Mouse (Mus musculus) ES-E14 (cell line): ENCODE measurements around the gene Slc45a1. TPM values are rescaled to one million over a fixed set of nuclear protein-coding genes. Genes with fewer than 3 reads are reported as not detected.

ENCODE experiments used
- DNase-seq: peaks from one replicate; pipeline ENCODE4 v3.0.0-alpha.2; 2013; ENCODE audit warnings: low read depth, low spot score
- H3K27ac ChIP-seq: 2 replicates; pipeline ENCODE4 v1.5.1; 2012; ENCODE audit warnings: low read depth, mild to moderate bottlenecking, low read length, moderate library complexity, mixed read lengths; ENCODE audit not compliant: poor library complexity, insufficient read depth, severe bottlenecking
- H3K36me3 ChIP-seq: 2 replicates; pipeline ENCODE4 v1.6.1; 2012; ENCODE audit warnings: mild to moderate bottlenecking, low read length, moderate library complexity, mixed read lengths; ENCODE audit not compliant: control insufficient read depth, poor library complexity, insufficient read depth, severe bottlenecking
- H3K4me1 ChIP-seq, 2 experiments: fragments of 150-350 bp in 1 of 2; sonication (generic) in 1 of 2; 2 replicates each; pipeline ENCODE4 v1.6.1; 2012; ENCODE audit warnings: low read length in 2 of 2, mild to moderate bottlenecking in 1 of 2, mixed read lengths in 1 of 2; ENCODE audit not compliant: control insufficient read depth in 2 of 2, insufficient read depth in 2 of 2, poor library complexity in 1 of 2
- H3K4me3 ChIP-seq, 2 experiments: fragments of 150-350 bp in 1 of 2; sonication (generic) in 1 of 2; 2 replicates each; pipeline ENCODE4 v1.5.1; 2012; ENCODE audit warnings: low read length in 2 of 2, low read depth in 1 of 2, mild to moderate bottlenecking in 1 of 2, mixed read lengths in 1 of 2; ENCODE audit not compliant: insufficient read depth in 1 of 2, poor library complexity in 1 of 2, severe bottlenecking in 1 of 2
- H3K9ac ChIP-seq: 2 replicates; pipeline ENCODE4 v1.6.1; 2012; ENCODE audit warnings: low read depth, mild to moderate bottlenecking, low read length, mixed read lengths; ENCODE audit not compliant: poor library complexity, insufficient read depth, severe bottlenecking
- H3K9me3 ChIP-seq: fragments of 150-350 bp; sonication (generic); 2 replicates; pipeline ENCODE4 v1.6.1; 2012; ENCODE audit warnings: low read depth, mild to moderate bottlenecking, low read length; ENCODE audit not compliant: control insufficient read depth, insufficient read depth
- CHD2 ChIP-seq: IDR thresholded peaks from 2 replicates; pipeline ENCODE4 v1.6.1; 2014; ENCODE audit warnings: mild to moderate bottlenecking, low read depth, low read length, inconsistent platforms
- HCFC1 ChIP-seq: IDR thresholded peaks from 2 replicates; pipeline ENCODE4 v1.6.1; 2012; ENCODE audit warnings: low read length, inconsistent platforms, borderline replicate concordance; ENCODE audit not compliant: insufficient read depth
- MAFK ChIP-seq: IDR thresholded peaks from 2 replicates; pipeline ENCODE4 v1.6.1; 2014; ENCODE audit warnings: mild to moderate bottlenecking, low read depth, low read length, inconsistent platforms; ENCODE audit not compliant: insufficient read depth
- ZC3H11A ChIP-seq: IDR thresholded peaks from 2 replicates; pipeline ENCODE4 v1.6.1; 2012; ENCODE audit warnings: low read depth, mild to moderate bottlenecking, inconsistent platforms, low read length, borderline replicate concordance
- ZNF384 ChIP-seq: IDR thresholded peaks from 2 replicates; pipeline ENCODE4 v1.6.1; 2012; ENCODE audit warnings: low read depth, low read length, inconsistent platforms
- in situ Hi-C, 2 experiments: fragments of 600-800 bp; cut with MboI; formaldehyde crosslinking; loops; one replicate each; pipeline ENCODE4 v1.15.1; 2025; ENCODE audit warnings: low sequenced_read_pairs in 2 of 2, inconsistent platforms in 1 of 2; ENCODE audit not compliant: unreplicated experiment in 2 of 2
- total RNA-seq: library from RNA; depleted of rRNA; stranded (reverse); fragments of 300-350 nt; gene quantifications from 2 replicates; pipeline ENCODE4 v1.2.3, GENCODE M21; 2012

Gene Slc45a1
- total RNA-seq, 1 experiment, result 0.98 TPM

- DNase-seq, result peak; percentile 59
- no peaks in the 10 kb centered on the region for H3K36me3 ChIP-seq
- 0 out of 2 replicates have a peak, but pooled peaks have one; percentile 22 for TF ChIP-seq ZC3H11A
- no peak for TF ChIP-seq MAFK
- no peak for TF ChIP-seq HCFC1
- TF ChIP-seq CHD2, result no peak
- TF ChIP-seq ZNF384, result no peak
- no peaks in the 10 kb centered on the region for H3K9me3 ChIP-seq
- H3K4me1 ChIP-seq, result no peaks in the 10 kb centered on the region
- in situ Hi-C loops, result no loop called here
- no peak overlapping the region for H3K9ac ChIP-seq
- no peak overlapping the region for H3K4me3 ChIP-seq
- H3K27ac ChIP-seq, result no peak overlapping the region
Observed at GRCm38 (mm10) chr4:150625951-150626732, 25.8 kb downstream of the Slc45a1 start.

DNA sequence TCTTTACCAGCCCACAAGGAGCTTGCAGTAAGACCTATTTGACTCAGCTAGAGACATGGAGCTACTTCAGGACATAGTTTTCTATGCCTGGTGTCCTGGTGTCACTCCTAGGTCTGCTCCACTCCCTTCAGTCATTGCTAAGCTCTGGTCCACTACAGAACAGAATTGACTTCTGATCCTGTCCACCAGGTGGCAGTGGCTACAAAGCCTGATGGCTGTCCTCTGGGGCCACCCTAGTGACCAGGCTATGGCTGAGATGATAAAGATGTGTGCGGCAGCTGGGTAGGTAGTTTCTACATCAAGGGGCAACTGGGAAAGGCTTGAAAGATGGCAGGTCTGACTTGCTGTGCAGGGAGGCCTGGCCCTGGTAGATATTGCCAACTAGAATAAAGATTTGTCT lies 26.5 kb downstream of the Slc45a1 start:
- H3K9me3 ChIP-seq, result no peaks in the 10 kb centered on the region
- DNase-seq, result no peak
- no peaks in the 10 kb centered on the region for H3K36me3 ChIP-seq
- in situ Hi-C loops, result no loop called here
- H3K27ac ChIP-seq, result no peak overlapping the region
- no peak overlapping the region for H3K9ac ChIP-seq
- no peak overlapping the region for H3K4me3 ChIP-seq
- no peaks in the 10 kb centered on the region for H3K4me1 ChIP-seq
- TF ChIP-seq ZC3H11A (no peak), ZNF384 (no peak), CHD2 (no peak), HCFC1 (no peak), MAFK (no peak)

DNA sequence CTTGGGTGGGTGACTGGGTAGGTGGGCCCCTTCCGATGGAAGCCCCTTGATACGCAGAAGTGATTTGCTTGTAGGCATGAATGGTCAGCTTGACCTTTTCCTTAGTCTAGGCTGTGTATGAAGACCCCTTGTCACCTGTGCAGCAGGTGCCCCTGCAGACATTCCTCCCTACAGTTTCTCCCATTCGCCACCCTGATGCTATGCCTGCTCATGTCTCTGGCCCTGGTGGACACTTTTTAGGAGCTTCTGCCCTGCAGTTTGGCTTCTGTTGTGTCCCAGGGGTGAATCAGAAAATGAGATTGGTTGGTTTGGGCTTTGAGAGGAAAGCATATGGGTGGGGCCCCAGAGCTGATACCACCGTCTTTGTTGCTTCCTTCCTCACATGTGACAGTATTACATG lies 27.0 kb downstream of the Slc45a1 start:
- H3K36me3 ChIP-seq, result no peaks in the 10 kb centered on the region
- in situ Hi-C loops, result no loop called here
- H3K4me3 ChIP-seq, result no peak overlapping the region
- H3K27ac ChIP-seq, result no peak overlapping the region
- no peak for DNase-seq
- TF ChIP-seq CHD2, result no peak
- no peak for TF ChIP-seq HCFC1
- no peak for TF ChIP-seq ZNF384
- TF ChIP-seq ZC3H11A, result no peak
- TF ChIP-seq MAFK, result no peak
- no peak overlapping the region for H3K9ac ChIP-seq
- no peaks in the 10 kb centered on the region for H3K4me1 ChIP-seq
- no peaks in the 10 kb centered on the region for H3K9me3 ChIP-seq

- no peaks in the 10 kb centered on the region for H3K9me3 ChIP-seq
- in situ Hi-C loops, result no loop called here
- H3K36me3 ChIP-seq, result no peaks in the 10 kb centered on the region
- H3K27ac ChIP-seq, result no peak overlapping the region
- H3K9ac ChIP-seq, result no peak overlapping the region
- TF ChIP-seq CHD2 (no peak), MAFK (no peak), ZNF384 (no peak), HCFC1 (no peak), ZC3H11A (no peak)
- DNase-seq, result no peak
- no peak overlapping the region for H3K4me3 ChIP-seq
- H3K4me1 ChIP-seq, result no peaks in the 10 kb centered on the region
Observed at GRCm38 (mm10) chr4:150624214-150624823, 27.7 kb downstream of the Slc45a1 start.
